Mouse (Mus musculus) cerebellum, adult 8-10 months (tissue): Measurements from ENCODE around the gene Pcdh7.
"Not testable (repeated sequence)": the region's sequence is repeated elsewhere in the genome, so short reads cannot be mapped to it uniquely, and the experiment has no call there.

Experiments used
- DNase-seq: peaks from one replicate; pipeline ENCODE4 v3.0.0; 2022

The Pcdh7 gene

DNA sequence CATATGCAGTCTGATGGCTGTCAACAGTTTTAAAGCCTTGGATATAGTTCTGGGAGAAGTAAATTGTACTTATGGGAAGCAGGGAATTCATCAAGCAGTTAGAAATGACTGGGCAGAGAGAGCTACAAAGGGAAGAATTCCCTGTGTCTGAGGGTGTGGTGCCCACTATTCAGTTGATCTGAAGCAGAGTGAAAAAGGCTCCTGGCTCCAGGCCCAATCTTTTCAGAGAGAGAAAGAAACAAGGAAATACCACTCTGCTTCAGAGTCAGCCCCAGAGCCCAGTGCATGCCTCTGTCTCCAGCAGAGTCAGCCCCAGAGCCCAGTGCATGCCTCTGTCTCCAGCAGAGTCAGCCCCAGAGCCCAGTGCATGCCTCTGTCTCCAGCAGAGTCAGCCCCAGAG is 456.6 kb downstream of the Pcdh7 start:
- DNase-seq, result not testable (repeated sequence)

DNA sequence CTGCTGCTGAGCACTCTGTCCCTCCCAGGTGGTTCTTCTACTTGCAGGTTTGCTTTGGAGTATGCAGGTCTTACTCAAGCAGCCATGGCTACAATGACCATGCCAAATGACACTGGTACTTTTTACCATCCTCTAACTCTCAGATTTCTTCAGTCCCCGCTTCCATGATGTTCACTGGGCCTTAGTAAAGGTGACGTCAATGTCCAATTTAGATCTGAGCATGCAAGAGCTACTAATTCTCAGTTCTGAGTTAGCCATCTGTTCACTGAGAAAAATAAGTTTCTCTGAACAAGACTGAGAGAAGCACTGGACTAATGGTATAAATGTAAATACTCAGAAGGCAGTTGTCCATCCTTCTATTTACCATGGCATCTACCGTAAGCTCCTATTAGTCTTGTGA is 457.8 kb downstream of the Pcdh7 start:
- DNase-seq, result no peak
